Mouse (Mus musculus) neutrophil, adult 65 days (primary cell): Measurements from ENCODE around the gene Bub3. TPM values are rescaled to one million over a fixed set of nuclear protein-coding genes. Genes with fewer than 3 reads are reported as not detected.

Source experiments
- total RNA-seq: library from RNA; stranded (reverse); gene quantifications from 2 replicates; pipeline ENCODE4 v1.2.4, GENCODE M21; 2023

Bub3 gene
- total RNA-seq: 65.5 and 74.3 TPM in 2 replicates

DNA sequence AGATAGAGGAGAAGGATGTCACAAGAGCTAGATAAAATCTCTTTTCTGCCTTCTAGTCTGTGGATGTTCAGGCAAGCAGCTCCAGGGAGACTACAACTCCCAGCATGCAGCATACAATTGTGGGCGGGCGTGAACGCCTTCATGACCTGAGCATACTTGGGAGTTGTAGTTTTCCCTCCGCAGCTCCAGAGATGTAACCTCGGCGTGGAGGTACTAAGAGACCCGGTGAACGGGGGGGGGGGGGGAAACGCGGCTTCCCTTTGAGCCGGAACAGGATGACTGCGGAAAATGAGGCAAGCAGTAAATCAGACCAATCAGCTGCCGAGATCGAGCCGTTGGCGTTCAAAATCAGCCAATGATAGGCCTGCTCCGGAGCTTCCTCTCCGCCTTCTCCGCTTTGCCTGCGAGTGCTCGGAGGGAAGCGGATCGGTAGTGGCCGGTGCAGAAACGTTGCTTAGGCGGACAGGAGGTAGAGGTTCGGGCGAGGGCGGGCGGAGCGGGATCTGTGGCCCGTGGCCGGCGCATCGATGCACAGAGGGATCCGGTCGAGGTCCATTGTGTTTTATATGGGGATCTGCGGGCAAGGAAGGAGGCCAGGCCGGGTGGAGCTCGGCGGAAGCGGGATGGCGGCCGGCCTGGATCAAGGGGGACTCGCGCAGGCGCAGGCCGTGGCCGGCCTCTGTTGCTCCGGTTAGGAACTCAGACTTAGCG is at the start of gene Bub3:
TSS of gene Bub3 (plus strand) at position 237 of the 711 bp plus-strand sequence.

DNA sequence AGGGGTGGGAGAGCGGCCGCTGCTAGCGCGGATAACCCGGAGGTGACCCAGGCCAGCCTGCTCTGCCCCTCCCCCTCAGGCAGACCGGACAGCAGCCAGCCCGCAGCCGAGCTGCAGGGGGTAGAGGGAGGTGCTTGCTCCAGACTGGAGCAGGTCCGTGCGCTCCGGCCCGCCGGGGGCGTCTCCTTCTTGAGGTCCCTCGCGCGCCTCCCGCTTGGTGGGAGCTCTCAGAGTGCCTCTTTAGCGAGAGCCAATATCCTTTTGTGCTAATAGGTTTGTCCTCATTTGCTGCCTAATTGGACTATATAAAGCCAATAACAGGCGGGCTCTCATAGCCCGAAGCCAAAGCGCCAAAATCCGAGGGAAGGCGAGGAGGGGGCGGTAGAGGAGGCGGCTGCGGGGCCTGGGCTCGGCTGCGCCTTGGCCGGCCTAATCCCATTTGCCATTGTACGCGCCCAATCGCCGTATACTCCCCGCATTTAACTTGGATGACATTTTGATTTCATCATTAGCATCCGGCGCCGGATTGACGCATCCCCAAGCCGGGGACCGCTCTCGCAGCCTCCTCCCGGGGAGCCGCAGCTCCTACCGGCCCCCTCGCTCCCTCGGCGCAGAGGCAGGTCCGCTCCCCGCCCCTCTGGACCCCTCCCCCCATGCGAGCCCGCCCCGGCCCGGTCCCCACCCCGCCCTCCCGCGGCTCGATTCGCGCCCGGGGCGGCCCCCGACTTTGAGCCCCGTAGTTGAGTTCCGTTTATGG is 17.7 kb upstream of the Bub3 start, which contains the start of gene Hmx3:
TSS of gene Hmx3 (plus strand) at position 753 of the 757 bp plus-strand sequence.

GRCm38 (mm10) chr7:131548473-131548872 is 11.5 kb upstream of the Bub3 start, which contains the start of gene Hmx2:
Hmx2 (plus strand) TSS chr7:131548773.

Other genes starting within 250 kb of the Bub3 start
- gene Cuzd1, start 237.9 kb upstream of the Bub3 start, total RNA-seq: not detected in 2 replicates
- not detected in 2 replicates for gene Fam24b, start 230.7 kb upstream of the Bub3 start, total RNA-seq
- not detected in 2 replicates for gene Fam24a, start 226.4 kb upstream of the Bub3 start, total RNA-seq
- gene 2310057M21Rik, start 197.5 kb upstream of the Bub3 start, total RNA-seq: 8.1 and 10.0 TPM in 2 replicates
- gene Pstk, start 189.1 kb upstream of the Bub3 start, total RNA-seq: 1.7 and 4.5 TPM in 2 replicates
- 51.9 and 62.8 TPM in 2 replicates for gene Ikzf5, start 149.7 kb upstream of the Bub3 start, total RNA-seq
- gene Acadsb, start 149.6 kb upstream of the Bub3 start, total RNA-seq: 26.5 and 28.9 TPM in 2 replicates
- not detected in 2 replicates for gene Hmx3, start 17.4 kb upstream of the Bub3 start, total RNA-seq
- 0.23 TPM in 1 of 2 replicates, not detected in the other for gene Hmx2, start 11.4 kb upstream of the Bub3 start, total RNA-seq